Mouse (Mus musculus): ENCODE measurements around the gene Eif5a2. TPM values are rescaled to one million over a fixed set of nuclear protein-coding genes. Genes with fewer than 3 reads are reported as not detected.

Eif5a2 gene
- total RNA-seq, 2 experiments from 2014 or later = 1.3 to 1.4 TPM

DNA sequence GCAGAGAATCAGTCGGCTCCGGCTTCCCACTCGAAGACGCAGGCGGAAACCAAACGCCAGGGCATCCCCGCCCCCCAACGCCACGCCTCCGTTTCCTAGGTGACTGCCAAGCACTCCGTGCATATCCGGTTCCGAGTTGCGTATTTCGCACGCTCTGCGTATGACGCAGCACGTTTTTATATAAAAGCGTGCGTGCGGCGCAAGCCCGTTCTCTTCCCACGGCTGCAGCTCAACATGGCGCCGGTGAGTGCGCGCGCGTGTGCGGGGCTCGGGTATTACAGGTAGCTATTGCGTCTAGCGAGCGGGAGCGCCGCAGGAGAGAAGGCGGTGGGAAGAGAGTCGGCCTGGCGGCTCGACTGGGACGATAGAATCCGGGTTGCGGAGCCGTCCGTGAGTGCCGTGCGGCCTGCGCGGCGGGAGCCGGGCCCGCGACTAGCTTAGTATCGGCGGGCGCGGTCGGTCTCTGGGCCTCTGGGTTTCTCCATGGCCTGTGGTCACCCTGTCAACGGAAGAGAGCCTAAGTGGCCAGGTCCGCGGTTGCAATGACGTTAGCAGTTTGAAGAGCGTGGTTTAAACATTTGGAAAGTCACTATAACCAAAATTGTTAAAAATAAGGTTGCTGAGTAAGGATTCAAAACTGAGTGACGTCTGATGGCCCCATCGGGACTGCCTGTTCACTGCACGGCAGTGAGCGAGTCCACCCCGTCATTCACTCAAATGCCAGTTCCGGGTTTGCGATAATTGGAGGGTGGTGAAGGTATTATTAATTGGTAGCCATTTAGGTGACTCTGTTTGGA is 24.4 kb downstream of the Eif5a2 start, which contains the start of gene Rpl22l1:
Rpl22l1 (plus strand) TSS at position 136 of the 797 bp plus-strand sequence.
- DNase-seq = peak; percentile 98 to 99
- intact Hi-C loops (cut with DNase I) = loop anchor here (2.0 to 10.0 kb wide), 2 partner anchors 25 to 1789 kb away; partner anchors contain the start of genes Actrt3 and Eif5a2

DNA sequence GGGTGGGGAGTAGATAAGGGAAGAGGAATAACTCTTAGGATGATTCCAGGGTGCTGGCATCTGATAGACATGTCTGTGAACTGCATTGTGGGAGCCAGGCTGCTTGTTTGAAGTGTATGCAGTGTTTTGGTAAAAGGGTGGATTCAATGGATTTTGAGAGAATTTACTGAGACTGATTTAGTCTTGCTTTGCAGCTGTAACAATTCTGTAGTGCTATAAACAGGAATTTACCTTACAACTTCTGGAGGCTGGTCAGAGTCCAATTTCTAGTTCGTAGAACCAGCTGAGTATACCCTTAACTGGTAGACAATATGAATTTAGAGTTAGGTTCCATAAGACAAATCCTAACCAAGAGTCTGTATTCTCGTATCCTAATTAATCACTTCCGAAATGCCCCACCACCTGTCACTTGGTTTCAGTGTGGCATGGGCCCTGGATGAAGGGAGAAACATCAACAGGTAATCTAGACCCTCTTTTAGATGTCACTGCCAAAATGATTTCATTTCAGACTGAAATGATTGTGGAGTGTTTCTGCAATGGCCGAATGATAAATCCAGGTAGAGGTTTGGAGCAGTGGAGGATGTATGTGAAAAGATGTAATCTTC is 27.1 kb downstream of the Eif5a2 start:
- intact Hi-C loops (cut with DNase I) = loop anchor here (10.0 kb wide), 1 partner anchor 1787 kb away; the partner anchor contains the start of gene Actrt3

DNA sequence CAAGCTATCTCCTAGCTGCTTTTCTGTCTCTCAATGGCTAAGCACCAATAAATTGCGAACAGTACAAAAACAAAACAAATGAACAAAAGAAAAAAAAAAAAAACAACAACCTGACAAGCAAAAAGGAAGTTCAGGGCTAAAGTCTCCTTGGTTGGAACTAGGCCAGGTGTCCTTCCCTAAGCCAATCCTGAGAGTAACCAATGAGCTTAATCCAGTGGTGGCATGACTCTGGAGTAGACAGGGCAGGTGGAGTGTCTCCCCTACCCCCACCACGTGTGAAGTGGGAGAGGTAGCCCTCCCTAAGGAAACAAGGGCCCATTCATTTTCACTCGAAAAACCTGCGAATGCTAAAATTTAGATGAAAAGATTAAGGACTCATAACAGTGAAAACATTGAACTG is 30.4 kb downstream of the Eif5a2 start:
- intact Hi-C loops (cut with DNase I) = no loop called here

More for the DNA sequence above, 27.1 kb downstream of the Eif5a2 start:
- no peak for DNase-seq

DNA sequence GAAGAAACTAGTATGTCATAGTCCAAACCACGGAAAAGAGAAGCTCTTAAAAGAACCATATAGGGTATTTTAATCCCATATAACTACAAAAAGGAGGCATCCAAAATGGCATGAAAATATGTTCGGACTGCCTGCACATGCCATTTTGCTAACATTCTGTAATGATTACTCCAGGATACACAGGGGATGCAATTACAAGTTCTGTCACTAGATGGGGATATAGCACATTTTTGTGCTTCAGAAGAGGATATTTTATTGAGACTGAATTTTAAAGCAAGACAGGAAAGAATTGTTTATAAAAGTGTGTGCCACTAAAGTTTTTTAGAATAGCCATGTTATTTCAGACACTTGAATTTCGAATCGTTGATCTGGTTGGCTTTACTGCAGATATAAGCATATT is 33.3 kb downstream of the Eif5a2 start:
- intact Hi-C loops (cut with DNase I) = loop anchor here (1.0 kb wide), 1 partner anchor 155 kb away; no protein-coding TSS in a partner anchor
- DNase-seq = no peak

More for the DNA sequence above, 30.4 kb downstream of the Eif5a2 start:
- DNase-seq = no peak

DNA sequence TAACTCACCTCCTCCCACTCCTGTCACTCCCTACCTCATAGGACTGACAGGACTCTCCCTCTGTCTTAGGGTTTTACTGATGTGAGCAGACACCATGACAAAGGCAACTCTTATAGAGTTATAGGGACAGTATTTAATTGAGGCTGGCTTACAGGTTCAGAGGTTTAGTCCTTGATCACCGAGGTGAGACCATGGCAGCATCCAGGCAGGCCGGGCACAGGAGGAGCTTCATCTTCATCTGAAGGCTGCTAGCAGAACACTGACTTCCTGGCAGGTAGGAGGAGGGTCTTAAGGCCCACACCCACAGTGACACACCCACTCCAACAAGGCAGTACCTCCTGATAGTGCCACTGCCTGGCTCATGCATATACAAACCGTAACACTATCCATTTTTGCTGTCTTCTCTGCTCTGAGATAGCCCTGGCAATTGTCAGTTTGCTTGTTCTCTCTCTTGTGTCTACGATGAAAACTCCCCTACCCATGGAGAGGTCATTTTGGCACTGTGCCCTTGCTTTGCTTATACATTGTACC is 35.0 kb downstream of the Eif5a2 start:
- intact Hi-C loops (cut with DNase I) = no loop called here
- no peak for DNase-seq

DNA sequence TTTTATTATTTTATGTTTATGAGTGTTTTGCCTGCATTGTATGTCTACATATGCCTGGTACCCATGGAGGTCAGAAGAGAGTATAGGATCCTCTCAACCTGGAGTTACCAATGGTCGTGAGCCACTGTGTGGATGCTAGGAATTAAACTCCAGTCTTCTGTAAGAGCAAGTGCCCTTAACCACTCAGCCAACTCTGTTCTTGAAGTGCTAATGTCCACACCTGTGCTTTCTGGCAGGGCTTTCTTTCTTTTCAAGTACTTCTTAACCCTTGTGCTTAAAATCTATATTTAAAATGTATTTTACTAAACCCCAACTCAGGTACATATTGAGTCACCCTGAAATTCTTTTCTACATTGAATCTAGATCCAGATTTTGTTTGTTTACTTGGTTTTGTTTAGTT is 45.2 kb downstream of the Eif5a2 start:
- DNase-seq = no peak
- intact Hi-C loops (cut with DNase I) = no loop called here

DNA sequence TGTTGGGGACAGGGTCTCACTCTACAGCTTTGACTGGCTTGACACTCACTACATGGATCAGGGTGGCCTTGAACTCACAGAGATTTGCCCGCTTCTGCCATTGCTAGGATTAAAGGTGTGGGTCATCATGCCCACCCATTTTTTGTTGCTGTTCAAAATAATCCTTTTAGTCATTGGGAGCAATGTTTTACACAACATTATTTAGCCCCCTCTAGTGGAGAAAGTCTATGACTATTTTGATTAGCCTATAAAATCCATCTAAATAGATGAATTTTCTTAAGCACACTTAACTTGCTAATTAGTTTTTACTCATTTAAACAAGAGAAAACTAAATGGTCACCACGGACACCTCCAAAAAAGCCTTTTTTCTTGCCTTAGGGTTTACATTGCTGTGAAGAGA is 46.5 kb downstream of the Eif5a2 start:
- DNase-seq = no peak
- intact Hi-C loops (cut with DNase I) = no loop called here

DNA sequence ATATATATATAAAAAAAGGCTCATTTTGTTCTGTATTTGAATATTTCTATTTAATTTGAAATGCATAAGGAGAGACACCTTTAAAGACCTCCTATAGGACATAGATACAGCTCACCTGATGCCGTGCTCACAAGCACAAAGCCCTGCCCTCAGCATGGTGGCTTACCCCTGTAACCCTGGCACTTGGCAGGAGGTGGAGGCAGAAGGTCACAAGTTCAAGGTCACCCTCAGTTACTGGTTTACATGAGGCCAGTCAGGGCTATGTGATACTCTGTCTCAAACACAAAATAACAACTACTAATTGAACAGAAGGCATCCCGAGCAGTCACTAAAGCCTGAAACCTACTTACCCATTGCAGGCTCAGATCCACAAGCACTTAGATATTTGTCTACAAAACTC is 48.4 kb downstream of the Eif5a2 start:
- intact Hi-C loops (cut with DNase I) = no loop called here
- DNase-seq = no peak

DNA sequence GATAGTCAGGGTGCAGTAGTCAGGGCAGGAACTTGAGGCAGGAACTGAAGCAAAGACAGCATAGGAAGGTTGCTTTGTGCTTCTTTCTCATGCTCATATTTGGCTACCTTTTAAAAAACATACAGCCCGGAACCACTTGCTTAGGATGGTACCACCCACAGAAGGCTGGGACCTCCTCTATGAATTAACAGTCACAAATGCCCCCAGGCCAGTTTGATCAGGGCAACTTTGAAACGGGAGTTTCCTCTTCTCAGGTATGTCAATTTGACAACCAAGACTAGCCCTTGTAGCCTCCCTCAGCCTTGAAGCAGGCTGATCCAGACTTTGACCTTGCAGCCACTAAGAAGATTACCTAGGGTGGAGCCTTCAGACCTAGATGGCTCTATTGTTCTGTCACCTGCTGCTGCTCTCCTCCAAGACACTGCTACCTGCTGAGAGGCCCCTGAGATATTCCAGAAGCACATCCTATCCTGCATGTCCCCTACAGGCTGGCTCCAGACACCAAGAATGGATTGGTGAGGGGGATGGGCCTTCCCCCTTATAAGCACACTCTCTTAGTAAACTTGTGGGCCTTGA is 55.8 kb downstream of the Eif5a2 start:
- no peak for DNase-seq
- intact Hi-C loops (cut with DNase I) = no loop called here

DNA sequence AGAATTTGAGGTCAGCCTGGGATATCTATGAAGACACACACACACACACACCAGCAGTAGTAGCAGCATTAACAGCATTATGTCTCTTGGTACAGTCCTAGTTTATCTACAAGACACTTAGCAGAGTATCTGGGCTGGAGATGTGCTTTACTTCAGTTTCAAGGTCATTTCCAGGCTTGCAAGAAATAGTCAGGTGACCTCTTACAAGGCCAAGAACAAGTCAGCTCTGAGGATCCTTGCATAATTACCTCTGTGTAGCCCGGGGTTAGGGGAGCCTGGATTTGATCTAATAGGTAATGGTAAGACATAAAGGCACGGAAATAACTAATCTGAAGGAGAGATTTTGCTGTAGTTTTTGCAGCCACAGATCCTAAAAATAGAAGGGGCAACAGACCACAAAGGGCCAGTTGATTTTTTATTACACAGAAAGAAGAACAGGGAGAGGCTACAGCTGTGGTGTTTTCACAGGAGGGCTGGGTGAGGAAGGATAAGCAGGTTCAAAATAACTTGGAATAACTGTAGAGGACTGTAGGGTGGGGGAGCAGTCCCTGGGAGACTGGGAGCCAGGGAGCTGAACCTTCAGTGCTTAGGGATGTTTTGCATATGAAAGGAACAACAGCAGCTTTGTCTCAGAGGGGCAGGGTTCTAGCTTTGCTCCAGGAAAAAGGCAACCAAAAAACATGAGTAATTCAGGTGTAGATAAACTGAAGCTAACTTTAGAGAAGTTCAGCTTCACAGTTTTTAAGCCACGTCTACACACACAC is 61.0 kb downstream of the Eif5a2 start:
- DNase-seq = no peak
- intact Hi-C loops (cut with DNase I) = no loop called here

DNA sequence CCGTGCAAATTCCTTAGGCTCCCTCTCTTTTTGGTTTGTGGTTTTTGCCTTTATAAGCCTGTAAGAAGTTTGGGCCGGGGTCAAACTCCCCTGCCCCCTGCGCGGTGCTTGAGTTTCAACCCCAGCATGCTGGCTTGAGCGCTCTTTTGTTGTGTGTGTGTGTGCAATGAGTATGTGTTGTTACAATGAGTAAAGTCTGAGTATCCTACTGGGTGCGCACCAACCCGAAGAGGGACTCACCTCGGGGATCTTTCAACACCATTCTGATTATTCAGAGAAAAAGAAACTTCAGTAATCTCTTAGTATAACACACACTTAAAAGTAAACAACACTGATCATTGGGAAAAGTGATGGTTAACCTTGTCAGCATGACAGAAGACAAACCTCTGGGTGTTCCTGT is 62.2 kb downstream of the Eif5a2 start:
- no peak for DNase-seq
- intact Hi-C loops (cut with DNase I) = no loop called here

DNA sequence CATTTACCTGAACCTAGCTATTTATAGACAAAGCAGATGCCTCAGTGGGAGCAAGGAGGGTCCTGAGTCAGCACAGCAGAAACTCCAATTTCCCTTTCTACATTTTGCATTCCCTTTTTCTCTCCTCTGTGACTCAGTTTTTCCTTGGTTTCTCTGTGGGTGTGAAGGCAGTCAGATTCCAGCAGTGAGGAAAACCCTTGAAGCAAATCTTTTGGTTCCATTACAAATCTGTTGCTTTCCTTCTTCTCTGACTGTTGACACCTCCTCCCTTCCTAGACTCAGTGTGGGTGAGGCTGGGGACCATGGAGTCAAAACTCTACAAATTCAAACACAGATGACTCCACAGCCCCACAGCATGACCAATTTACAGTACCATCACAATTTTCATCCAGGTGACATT is 66.0 kb downstream of the Eif5a2 start:
- intact Hi-C loops (cut with DNase I) = no loop called here
- DNase-seq = no peak

Other genes with a start within 250 kb of the Eif5a2 start
- not detected for gene Slc2a2, start 83.4 kb upstream of the Eif5a2 start, total RNA-seq (2021)
- gene Rpl22l1, start 24.2 kb downstream of the Eif5a2 start, total RNA-seq (2021) = 10 to 100 TPM; 85.9 to 94.4 TPM
- not detected for gene Gm1527, start 111.3 kb downstream of the Eif5a2 start, total RNA-seq (2021)